Mouse (Mus musculus): ENCODE data around the gene Sgsm2. TPM values are rescaled to one million over a fixed set of nuclear protein-coding genes. Genes with fewer than 3 reads are reported as not detected.

Gene Sgsm2
- polyA plus RNA-seq, 1 experiment, result 38.4 TPM

GRCm38 (mm10) chr11:74881979-74882378, 14.9 kb downstream of the Sgsm2 start:
- no peak for DNase-seq (ENCODE audit: low read depth)

- DNase-seq (ENCODE audit: low read depth), result no peak
These were observed 15.9 kb downstream of the Sgsm2 start for GRCm38 (mm10) chr11:74880999-74881398.

GRCm38 (mm10) chr11:74876801-74877200, 20.1 kb downstream of the Sgsm2 start:
- no peak for DNase-seq (ENCODE audit: low read depth)

GRCm38 (mm10) chr11:74874630-74875029, 22.2 kb downstream of the Sgsm2 start:
- DNase-seq (ENCODE audit: low read depth), result no peak

- DNase-seq (ENCODE audit: low read depth), result no peak
These were observed 25.8 kb downstream of the Sgsm2 start for GRCm38 (mm10) chr11:74870991-74871622.

GRCm38 (mm10) chr11:74870544-74870943, 26.3 kb downstream of the Sgsm2 start:
- DNase-seq (ENCODE audit: low read depth), result no peak

GRCm38 (mm10) chr11:74869603-74870002, 27.3 kb downstream of the Sgsm2 start:
- DNase-seq (ENCODE audit: low read depth), result no peak

GRCm38 (mm10) chr11:74868046-74868760, 28.7 kb downstream of the Sgsm2 start:
- DNase-seq (ENCODE audit: low read depth), result no peak

- DNase-seq (ENCODE audit: low read depth), result no peak
These were observed 29.7 kb downstream of the Sgsm2 start for GRCm38 (mm10) chr11:74867181-74867580.

GRCm38 (mm10) chr11:74866640-74867039, 30.2 kb downstream of the Sgsm2 start:
- DNase-seq (ENCODE audit: low read depth), result no peak

GRCm38 (mm10) chr11:74865252-74865651, 31.6 kb downstream of the Sgsm2 start:
- DNase-seq (ENCODE audit: low read depth), result no peak

GRCm38 (mm10) chr11:74864421-74864820, 32.4 kb downstream of the Sgsm2 start:
- no peak for DNase-seq (ENCODE audit: low read depth)

GRCm38 (mm10) chr11:74863471-74863870, 33.4 kb downstream of the Sgsm2 start:
- DNase-seq (ENCODE audit: low read depth), result no peak

GRCm38 (mm10) chr11:74862129-74862528, 34.7 kb downstream of the Sgsm2 start:
- no peak for DNase-seq (ENCODE audit: low read depth)

- DNase-seq (ENCODE audit: low read depth), result no peak
These were observed 39.1 kb downstream of the Sgsm2 start for GRCm38 (mm10) chr11:74857756-74858155.

- no peak for DNase-seq (ENCODE audit: low read depth)
These were observed 45.7 kb downstream of the Sgsm2 start for GRCm38 (mm10) chr11:74850998-74851661.

GRCm38 (mm10) chr11:74847919-74848521, 48.8 kb downstream of the Sgsm2 start:
- DNase-seq (ENCODE audit: low read depth), result no peak

GRCm38 (mm10) chr11:74845784-74846183, 51.1 kb downstream of the Sgsm2 start:
- DNase-seq (ENCODE audit: low read depth), result no peak

GRCm38 (mm10) chr11:74843761-74844160, 53.1 kb downstream of the Sgsm2 start:
- DNase-seq (ENCODE audit: low read depth), result no peak

GRCm38 (mm10) chr11:74843435-74843714, 53.5 kb downstream of the Sgsm2 start:
- no peak for DNase-seq (ENCODE audit: low read depth)

- no peak for DNase-seq (ENCODE audit: low read depth)
These were observed 54.0 kb downstream of the Sgsm2 start for GRCm38 (mm10) chr11:74842656-74843434.

GRCm38 (mm10) chr11:74842045-74842444, 54.8 kb downstream of the Sgsm2 start:
- no peak for DNase-seq (ENCODE audit: low read depth)
